Mouse (Mus musculus) hematopoietic stem cell, adult 5-6 weeks (primary cell): Measurements from ENCODE around the gene Tgfbr3. TPM values are rescaled to one million over a fixed set of nuclear protein-coding genes. Genes with fewer than 3 reads are reported as not detected.

Experiments
- ATAC-seq, 2 experiments: fragments of 125-278 bp in 1 of 2; replicated peaks in 1 of 2; 2 replicates each; pipeline ENCODE4 v1.8.0; 2016 to 2017; ENCODE audit warnings: inconsistent platforms in 2 of 2, mild to moderate bottlenecking in 2 of 2, moderate number of reproducible peaks in 2 of 2, low read depth in 1 of 2, moderate TSS enrichment in 1 of 2; ENCODE audit not compliant: low FRiP score in 2 of 2, poor library complexity in 2 of 2, severe bottlenecking in 2 of 2, insufficient read depth in 1 of 2, low TSS enrichment in 1 of 2
- total RNA-seq: library from RNA; stranded (forward); fragments of 172-1452, 232-1000 nt; gene quantifications from 2 replicates; pipeline ENCODE4 v1.2.3, GENCODE M21; 2017

The Tgfbr3 gene
- total RNA-seq, 1 experiment from 2014 or later, result 17.4 TPM

- ATAC-seq, result no peak
Observed at GRCm38 (mm10) chr5:107093253-107093652, 196.2 kb downstream of the Tgfbr3 start.

GRCm38 (mm10) chr5:107092137-107092536 lies 197.3 kb downstream of the Tgfbr3 start:
- ATAC-seq, result peak; percentile 82 to 92

- ATAC-seq, result no peak
Observed at GRCm38 (mm10) chr5:107089966-107090365, 199.5 kb downstream of the Tgfbr3 start.

- no peak for ATAC-seq
Observed at GRCm38 (mm10) chr5:107087829-107088808, 201.3 kb downstream of the Tgfbr3 start.

GRCm38 (mm10) chr5:107087291-107087690 lies 202.1 kb downstream of the Tgfbr3 start:
- ATAC-seq, result no peak

GRCm38 (mm10) chr5:107086166-107086565 lies 203.3 kb downstream of the Tgfbr3 start:
- ATAC-seq, result no peak

- no peak for ATAC-seq
Observed at GRCm38 (mm10) chr5:107084431-107084830, 205.0 kb downstream of the Tgfbr3 start.

GRCm38 (mm10) chr5:107082011-107082410 lies 207.4 kb downstream of the Tgfbr3 start:
- no peak for ATAC-seq

- no peak for ATAC-seq
Observed at GRCm38 (mm10) chr5:107080986-107081624, 208.3 kb downstream of the Tgfbr3 start.

GRCm38 (mm10) chr5:107079920-107080319 lies 209.5 kb downstream of the Tgfbr3 start:
- ATAC-seq, result peak; percentile 20 to 52; a peak in 3 of 4 replicates

- ATAC-seq, result peak; percentile 39 to 42
Observed at GRCm38 (mm10) chr5:107079146-107079638, 210.2 kb downstream of the Tgfbr3 start.

- no peak for ATAC-seq
Observed at GRCm38 (mm10) chr5:107078361-107078760, 211.1 kb downstream of the Tgfbr3 start.

GRCm38 (mm10) chr5:107077900-107078299 lies 211.5 kb downstream of the Tgfbr3 start:
- no peak for ATAC-seq

GRCm38 (mm10) chr5:107074980-107075583 lies 214.3 kb downstream of the Tgfbr3 start:
- no peak for ATAC-seq

- no peak for ATAC-seq
Observed at GRCm38 (mm10) chr5:107074350-107074749, 215.1 kb downstream of the Tgfbr3 start.

- ATAC-seq, result no peak
Observed at GRCm38 (mm10) chr5:107073536-107073935, 215.9 kb downstream of the Tgfbr3 start.

- ATAC-seq, result no peak
Observed at GRCm38 (mm10) chr5:107068146-107068545, 221.3 kb downstream of the Tgfbr3 start.

- ATAC-seq, result no peak
Observed at GRCm38 (mm10) chr5:107067531-107067930, 221.9 kb downstream of the Tgfbr3 start.
